In the genomic region with DNA sequence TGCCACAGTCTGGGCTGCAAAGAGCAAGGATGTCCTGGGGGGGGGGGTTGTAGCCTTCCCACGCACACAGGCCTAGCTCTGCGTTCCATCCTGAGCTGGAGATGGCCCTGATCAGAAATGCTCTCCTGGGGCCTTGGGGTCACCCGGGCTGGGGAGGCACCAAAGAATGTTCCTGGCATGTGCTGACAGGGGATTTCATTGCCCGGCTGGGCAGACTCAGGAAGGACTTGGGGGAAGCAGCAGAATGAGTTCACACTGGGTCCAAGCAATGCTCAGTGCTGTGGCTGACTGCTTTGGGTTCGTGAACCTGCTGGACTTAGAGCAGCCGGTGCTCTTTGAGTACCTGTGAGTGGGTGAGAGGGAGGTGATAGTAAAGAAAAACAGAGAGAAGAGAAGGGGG, we compare ENCODE assay signal across 19 mouse cellular contexts. TPM values are rescaled to one million over a fixed set of nuclear protein-coding genes. Genes with fewer than 3 reads are reported as not detected.
"Had no signal": no experiment of that assay in that cellular context is flagged by ENCODE, and none has a peak within 500 bp of the region (broad histone marks: within the 10 kb centered on the region; RNA-seq: fewer than 3 reads in every experiment).

No protein-coding gene starts in this region.

- H3K36me3 ChIP-seq: limb, embryonic 12.5 days; limb, embryonic 15.5 days; midbrain, embryonic 10.5 days; midbrain, embryonic 13.5 days; neural tube, embryonic 13.5 days had no signal

- H3K27ac ChIP-seq: limb, embryonic 12.5 days; limb, embryonic 15.5 days; liver, embryonic 14.5 days; midbrain, embryonic 10.5 days; midbrain, embryonic 13.5 days had no signal

- DNase-seq: left cerebral cortex, postnatal 4 days; liver, postnatal 0 days; lung, embryonic 14.5 days; thymus, adult 18-20 months; thymus, postnatal 36 days had no signal

- H3K9me3 ChIP-seq: limb, embryonic 12.5 days; limb, embryonic 15.5 days; megakaryocyte, embryonic 14.5 days; midbrain, embryonic 13.5 days; neural tube, embryonic 13.5 days had no signal

- ATAC-seq: inflammation-experienced regulatory T-cells, adult 6 months; intestine, embryonic 16.5 days; liver, postnatal 0 days; lung, postnatal 0 days; midbrain, embryonic 13.5 days; midbrain, embryonic 16.5 days had no signal

- H3K4me3 ChIP-seq: limb, embryonic 12.5 days; limb, embryonic 15.5 days; megakaryocyte, embryonic 14.5 days; midbrain, embryonic 10.5 days; midbrain, embryonic 13.5 days; myocyte; neural tube, embryonic 13.5 days had no signal

- H3K4me2 ChIP-seq: limb, embryonic 12.5 days; limb, embryonic 15.5 days; liver, embryonic 11.5 days; lung, embryonic 14.5 days; midbrain, embryonic 13.5 days; neural tube, embryonic 13.5 days had no signal

- H3K9ac ChIP-seq: limb, embryonic 12.5 days; limb, embryonic 15.5 days; liver, embryonic 14.5 days; liver, postnatal 0 days; lung, embryonic 14.5 days; midbrain, embryonic 13.5 days; neural tube, embryonic 13.5 days had no signal

RNA-seq across cellular contexts. Expression of gene Nphs1, which starts 1.4 kb away (rescaled TPM):
- polyA plus RNA-seq: limb, embryonic 12.5 days; limb, embryonic 15.5 days; lung, embryonic 14.5 days; urinary bladder, adult 2 months had no signal

RNA-seq across cellular contexts. Expression of gene Kirrel2, which starts 2.0 kb away (rescaled TPM):
- polyA plus RNA-seq: inflammation-experienced regulatory T-cells, adult 6 months; lung, embryonic 14.5 days; lung, postnatal 0 days; myocyte; urinary bladder, adult 2 months had no signal

RNA-seq across cellular contexts. Expression of gene Prodh2, which starts 33.9 kb away (rescaled TPM):
- polyA plus RNA-seq: inflammation-experienced regulatory T-cells, adult 6 months; limb, embryonic 12.5 days; lung, embryonic 14.5 days; lung, postnatal 0 days; midbrain, embryonic 10.5 days; midbrain, embryonic 13.5 days; midbrain, embryonic 16.5 days; myocyte; neural tube, embryonic 13.5 days; urinary bladder, adult 2 months had no signal
